Mouse (Mus musculus): ENCODE measurements around the gene Arhgap25. TPM values are rescaled to one million over a fixed set of nuclear protein-coding genes. Genes with fewer than 3 reads are reported as not detected.
"Not testable (repeated sequence)": the region's sequence is repeated elsewhere in the genome, so short reads cannot be mapped to it uniquely, and the experiment has no call there.

Gene Arhgap25
- total RNA-seq, 2 experiments from 2014 or later, result 2.5 to 2.9 TPM

DNA sequence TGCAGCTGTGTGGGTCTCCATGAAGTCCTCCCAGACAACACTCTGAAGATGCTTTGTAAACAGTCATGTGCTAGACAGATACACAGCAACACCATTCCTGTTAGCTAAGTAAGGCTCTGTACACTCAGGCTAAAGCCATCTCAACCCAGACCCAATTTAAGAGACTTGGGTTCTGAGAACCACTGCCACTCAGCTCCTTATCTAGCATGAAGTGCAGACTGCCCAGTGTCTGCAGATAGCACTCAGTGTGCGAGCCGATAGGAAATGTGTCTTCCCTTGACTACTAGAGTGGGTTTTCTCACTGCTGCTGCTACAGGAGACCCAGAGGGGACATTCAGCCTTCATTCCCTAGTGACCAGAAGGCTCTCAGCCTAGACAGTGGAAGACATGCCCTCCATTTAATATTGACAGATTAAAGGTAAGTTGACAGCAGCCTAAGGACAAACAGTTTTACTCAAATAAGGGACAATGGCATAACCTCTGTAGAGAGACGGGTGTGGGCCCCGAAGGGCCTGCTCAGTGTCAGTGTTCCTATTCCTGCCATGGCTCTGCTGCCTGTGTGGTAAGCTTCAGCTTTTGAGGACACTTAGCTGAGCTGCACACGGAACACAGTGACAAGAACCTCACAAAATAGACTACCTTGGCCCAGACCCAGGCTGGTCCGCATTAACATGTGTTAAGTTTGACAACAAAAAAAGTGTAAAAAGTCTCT, 5.1 kb downstream of the Arhgap25 start:
- Histone ChIP-seq H3K4me3 (no peak overlapping the region), H3K27ac (no peak overlapping the region)
- no peak for TF ChIP-seq CTCF (conservative IDR thresholded peaks at IDR 0.05)
- DNase-seq (ENCODE audit: low spot score in 2 of 2), result no peak

DNA sequence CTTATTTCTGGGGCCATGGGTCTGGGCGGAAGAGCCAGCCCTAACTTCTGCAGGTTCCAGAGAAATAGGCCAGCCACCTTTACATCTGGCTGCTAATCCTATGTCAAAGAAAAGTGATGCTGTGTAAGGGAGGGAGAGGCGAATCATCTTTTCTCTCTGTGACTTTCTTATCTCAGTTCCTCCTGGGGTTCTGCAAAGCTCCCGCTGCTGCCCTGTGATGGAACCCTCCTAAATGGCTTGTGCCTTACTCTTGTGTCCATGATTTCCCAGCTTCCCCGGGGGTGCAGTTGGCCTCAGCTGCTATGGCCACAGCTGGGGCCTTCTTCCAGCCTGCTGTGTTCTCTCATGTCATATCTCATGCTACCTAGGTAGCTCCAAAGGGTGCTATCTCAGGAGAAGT, 5.7 kb downstream of the Arhgap25 start:
- no peak for DNase-seq (ENCODE audit: low spot score in 2 of 2)
- H3K27ac ChIP-seq, result no peak overlapping the region
- no peak overlapping the region for H3K4me3 ChIP-seq
- no peak for TF ChIP-seq CTCF (conservative IDR thresholded peaks at IDR 0.05)

DNA sequence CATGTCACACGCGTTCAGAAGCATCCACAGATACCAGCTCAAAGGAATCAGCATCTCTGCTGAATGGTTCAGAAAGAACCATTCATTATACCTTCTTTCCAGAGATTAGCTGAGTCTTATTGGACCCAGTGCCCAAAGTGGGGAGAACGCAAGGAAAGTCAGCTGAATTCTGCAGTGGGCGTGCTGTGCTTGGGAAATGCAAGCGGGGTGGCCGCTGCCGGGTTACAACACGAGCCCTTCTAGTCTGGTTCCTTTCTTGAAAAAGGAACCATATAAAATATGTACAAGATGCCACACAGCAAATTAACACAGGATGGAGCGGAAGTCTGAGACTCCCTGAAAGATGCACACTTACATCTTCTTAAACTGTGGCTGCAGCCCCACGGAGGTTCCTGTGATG, 7.9 kb downstream of the Arhgap25 start:
- Histone ChIP-seq H3K27ac (no peak overlapping the region), H3K4me3 (no peak overlapping the region)
- DNase-seq (ENCODE audit: low spot score in 2 of 2), result no peak
- no peak for TF ChIP-seq CTCF (conservative IDR thresholded peaks at IDR 0.05)

DNA sequence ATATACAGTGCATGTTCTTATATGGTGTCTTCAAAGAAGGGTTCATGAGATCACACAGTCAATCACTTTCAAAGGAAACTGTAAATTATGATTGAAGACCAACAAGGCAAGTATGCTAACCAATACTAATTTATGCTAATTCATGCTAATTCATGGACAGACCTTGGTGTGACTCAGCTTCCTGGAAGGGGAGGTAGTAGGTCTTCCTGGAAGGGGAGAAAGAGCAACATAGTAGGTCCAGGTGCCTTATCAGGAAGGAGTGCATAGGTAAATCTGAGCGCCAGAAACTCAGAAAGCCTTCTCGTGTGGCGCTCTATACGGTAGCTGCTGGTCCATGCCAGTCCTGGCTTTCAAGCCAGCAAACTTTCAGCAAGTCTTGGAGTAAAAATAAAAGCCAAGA, 8.8 kb downstream of the Arhgap25 start:
- Histone ChIP-seq H3K4me3 (no peak overlapping the region), H3K27ac (no peak overlapping the region)
- TF ChIP-seq CTCF (conservative IDR thresholded peaks at IDR 0.05), result no peak
- DNase-seq (ENCODE audit: low spot score in 2 of 2), result no peak

DNA sequence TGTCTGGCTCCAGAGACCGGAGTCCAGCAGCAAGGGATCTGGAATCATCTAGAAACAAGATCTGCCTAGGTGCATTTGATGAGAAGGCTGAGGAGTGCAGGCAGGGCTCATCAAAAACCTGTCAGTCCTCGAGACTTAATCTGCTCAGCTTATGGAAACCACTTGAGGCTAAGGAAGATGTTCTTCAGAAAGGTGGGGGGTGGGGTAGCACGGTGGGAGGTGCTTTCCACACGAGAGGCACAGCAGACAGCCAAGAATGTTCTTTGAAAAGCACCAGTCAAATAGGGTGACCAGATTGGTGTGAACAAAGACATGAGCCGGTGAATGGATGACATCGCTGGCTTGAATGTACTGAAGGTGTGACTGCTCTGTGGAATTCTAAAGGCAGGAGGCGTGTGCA, 9.3 kb downstream of the Arhgap25 start:
- TF ChIP-seq CTCF (conservative IDR thresholded peaks at IDR 0.05), result no peak
- no peak for DNase-seq (ENCODE audit: low spot score in 2 of 2)

GRCm38 (mm10) chr6:87523085-87523484, 10.0 kb downstream of the Arhgap25 start:
- no peak for TF ChIP-seq CTCF (conservative IDR thresholded peaks at IDR 0.05)
- Histone ChIP-seq H3K4me3 (no peak overlapping the region), H3K27ac (no peak overlapping the region)
- no peak for DNase-seq (ENCODE audit: low spot score in 2 of 2)

More for the DNA sequence above, 9.3 kb downstream of the Arhgap25 start:
- Histone ChIP-seq H3K27ac (no peak overlapping the region), H3K4me3 (no peak overlapping the region)

DNA sequence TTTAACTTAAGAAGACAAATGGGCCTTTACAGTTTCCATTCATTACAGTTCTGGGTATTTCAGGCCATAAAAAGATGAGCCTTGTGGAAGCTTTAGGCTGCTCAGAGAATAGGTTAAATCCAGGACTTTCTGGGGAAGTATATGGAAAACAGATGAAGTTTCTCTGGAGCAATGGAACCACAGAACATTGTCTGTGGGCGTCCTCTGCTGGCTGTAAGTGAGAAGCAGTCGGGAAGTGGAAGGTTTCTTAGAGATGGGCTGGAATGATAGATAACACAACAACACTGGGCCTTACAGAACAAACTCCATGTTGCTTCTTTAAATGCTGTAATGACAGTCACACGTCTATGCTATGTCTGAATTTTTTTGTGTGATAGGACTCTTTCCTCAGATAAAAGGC, 10.8 kb downstream of the Arhgap25 start:
- peak; percentile 62 to 70 for DNase-seq (ENCODE audit: low spot score in 2 of 2)
- peak; percentile 91 for TF ChIP-seq CTCF (conservative IDR thresholded peaks at IDR 0.05)
- Histone ChIP-seq H3K27ac (no peak overlapping the region), H3K4me3 (no peak overlapping the region)

DNA sequence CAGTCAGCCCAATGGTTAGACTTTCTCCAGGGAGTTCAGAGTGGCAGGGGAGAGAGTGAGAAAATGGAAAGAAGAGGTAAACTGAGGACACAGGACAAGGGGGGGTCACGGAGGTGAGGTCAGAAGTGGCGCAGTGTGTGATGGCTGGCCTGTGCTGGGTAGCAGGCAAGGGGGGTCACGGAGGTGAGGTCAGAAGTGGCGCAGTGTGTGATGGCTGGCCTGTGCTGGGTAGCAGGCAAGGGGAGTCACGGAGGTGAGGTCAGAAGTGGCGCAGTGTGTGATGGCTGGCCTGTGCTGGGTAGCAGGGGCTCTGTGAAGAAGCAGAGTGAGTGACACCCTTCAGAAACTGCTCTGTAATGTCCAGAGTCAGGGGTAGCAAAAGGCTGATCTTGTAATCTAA, 11.4 kb downstream of the Arhgap25 start:
- not testable (repeated sequence) for DNase-seq (ENCODE audit: low spot score in 2 of 2); H3K27ac ChIP-seq; H3K4me3 ChIP-seq

GRCm38 (mm10) chr6:87520572-87520971, 12.5 kb downstream of the Arhgap25 start:
- Histone ChIP-seq H3K27ac (no peak overlapping the region), H3K4me3 (no peak overlapping the region)
- DNase-seq (ENCODE audit: low spot score in 2 of 2), result no peak
- TF ChIP-seq CTCF (conservative IDR thresholded peaks at IDR 0.05), result no peak

- Histone ChIP-seq H3K4me3 (no peak overlapping the region), H3K27ac (no peak overlapping the region)
- DNase-seq (ENCODE audit: low spot score in 2 of 2), result no peak
- TF ChIP-seq CTCF (conservative IDR thresholded peaks at IDR 0.05), result no peak
These were observed 13.2 kb downstream of the Arhgap25 start for GRCm38 (mm10) chr6:87519809-87520208.

- no peak overlapping the region for H3K27ac ChIP-seq
- H3K4me3 ChIP-seq, result no peak overlapping the region
- DNase-seq (ENCODE audit: low spot score in 2 of 2), result no peak
- TF ChIP-seq CTCF (conservative IDR thresholded peaks at IDR 0.05), result no peak
These were observed 14.4 kb downstream of the Arhgap25 start for GRCm38 (mm10) chr6:87518622-87519021.

- no peak for TF ChIP-seq CTCF (conservative IDR thresholded peaks at IDR 0.05)
- H3K27ac ChIP-seq, result no peak overlapping the region
- no peak for DNase-seq (ENCODE audit: low spot score in 2 of 2)
- H3K4me3 ChIP-seq, result no peak overlapping the region
These were observed 15.2 kb downstream of the Arhgap25 start for GRCm38 (mm10) chr6:87517753-87518409.

GRCm38 (mm10) chr6:87514321-87514720, 18.7 kb downstream of the Arhgap25 start:
- H3K4me3 ChIP-seq, result no peak overlapping the region
- H3K27ac ChIP-seq, result no peak overlapping the region
- TF ChIP-seq CTCF (conservative IDR thresholded peaks at IDR 0.05), result no peak
- no peak for DNase-seq (ENCODE audit: low spot score in 2 of 2)
